Mouse (Mus musculus): ENCODE measurements at regions not wholly inside any gene's neighbourhood (a gene's known extent, or its start where the extent isn't known, plus 50 kb on each side); places are given as distances from the start of the nearest gene placed in this dataset.

DNA sequence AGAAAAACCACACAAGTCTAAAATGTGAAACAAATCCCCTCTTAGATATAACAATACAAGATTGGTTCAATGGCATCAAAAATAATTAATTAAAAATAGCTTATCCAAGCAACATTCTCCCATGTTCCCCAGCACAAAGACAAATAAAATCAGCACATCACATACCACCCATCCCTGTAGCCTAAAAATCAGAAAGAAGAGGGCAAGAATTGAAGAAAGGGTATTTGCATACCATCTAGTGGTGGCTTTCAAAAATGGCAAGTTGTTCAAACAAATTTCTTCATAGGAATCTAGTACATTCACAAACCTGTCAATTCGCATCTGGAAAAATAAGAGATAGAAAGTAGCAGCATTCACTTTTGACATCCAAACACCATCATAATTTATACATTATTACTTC is 268.1 kb upstream of the Kcnh7 start:
- no peak for TF ChIP-seq POLR2A (IDR thresholded peaks at IDR 0.05; ENCODE audit: low read depth, low read length)
- no peak for TF ChIP-seq CTCF (conservative IDR thresholded peaks at IDR 0.05; ENCODE audit: insufficient read depth, insufficient read length, low read depth, low read length)
